Mouse (Mus musculus): Measurements from ENCODE around the gene Mpig6b.

The Mpig6b gene

GRCm38 (mm10) chr17:35088151-35088550 is 22.2 kb upstream of the Mpig6b start:
- peak; percentile 51 for DNase-seq (ENCODE audit: low read depth, low spot score)

DNA sequence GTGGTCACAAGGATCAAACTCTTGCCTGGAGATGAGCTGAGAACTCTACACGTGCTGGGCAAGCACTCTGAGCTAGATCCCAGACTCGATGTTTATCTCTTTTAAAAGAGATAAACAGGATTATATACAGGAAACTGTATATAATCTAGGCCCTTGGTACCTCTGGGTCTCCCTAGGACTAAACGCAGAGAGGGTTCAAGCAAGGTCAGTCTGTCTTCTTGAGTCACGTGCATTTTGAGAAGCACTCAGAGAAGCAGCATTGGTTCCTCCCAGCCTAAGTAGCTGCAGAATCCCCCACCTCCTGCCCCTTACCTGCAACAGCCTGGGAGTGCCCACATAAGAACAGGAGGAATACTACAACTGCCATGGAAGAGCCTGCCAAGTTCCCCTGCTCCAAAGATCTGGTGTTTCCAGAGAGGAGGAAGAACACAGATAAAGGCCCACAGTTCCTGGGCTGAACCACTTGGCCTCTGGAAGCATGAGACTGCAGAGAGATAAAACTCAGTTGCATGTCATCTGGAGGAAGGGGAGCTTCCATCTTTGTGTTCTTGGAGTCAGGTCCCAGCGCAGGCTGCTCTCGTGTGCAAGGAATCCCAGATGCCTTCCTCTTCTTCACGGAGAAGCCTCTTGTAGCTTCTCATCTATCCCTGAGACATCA is 19.4 kb upstream of the Mpig6b start, which contains the start of gene Ly6g6f:
Ly6g6f (minus strand) TSS at position 403 of the 658 bp plus-strand sequence.
- DNase-seq (ENCODE audit: low read depth, low spot score), result no peak

GRCm38 (mm10) chr17:35083929-35084497 is 18.0 kb upstream of the Mpig6b start:
- no peak for DNase-seq (ENCODE audit: low read depth, low spot score)

- no peak for DNase-seq (ENCODE audit: low read depth, low spot score)
These were observed 17.0 kb upstream of the Mpig6b start for GRCm38 (mm10) chr17:35082841-35083576.

- DNase-seq (ENCODE audit: low read depth, low spot score), result no peak
These were observed 14.7 kb upstream of the Mpig6b start for GRCm38 (mm10) chr17:35080710-35081109.

GRCm38 (mm10) chr17:35080248-35080647 is 14.3 kb upstream of the Mpig6b start:
- no peak for DNase-seq (ENCODE audit: low read depth, low spot score)

GRCm38 (mm10) chr17:35079778-35080177 is 13.8 kb upstream of the Mpig6b start:
- DNase-seq (ENCODE audit: low read depth, low spot score), result peak; percentile 28

GRCm38 (mm10) chr17:35077786-35078233 is 11.8 kb upstream of the Mpig6b start, which contains the start of gene Ly6g6d:
TSS of gene Ly6g6d (minus strand) at chr17:35078065.
- DNase-seq (ENCODE audit: low read depth, low spot score), result no peak

- DNase-seq (ENCODE audit: low read depth, low spot score), result no peak
These were observed 11.3 kb upstream of the Mpig6b start for GRCm38 (mm10) chr17:35077285-35077684.

- DNase-seq (ENCODE audit: low read depth, low spot score), result peak; percentile 64
These were observed 10.7 kb upstream of the Mpig6b start, which contains the start of gene Ly6g6e for GRCm38 (mm10) chr17:35076507-35077176. TSS of gene Ly6g6e (plus strand) at chr17:35076902.

DNA sequence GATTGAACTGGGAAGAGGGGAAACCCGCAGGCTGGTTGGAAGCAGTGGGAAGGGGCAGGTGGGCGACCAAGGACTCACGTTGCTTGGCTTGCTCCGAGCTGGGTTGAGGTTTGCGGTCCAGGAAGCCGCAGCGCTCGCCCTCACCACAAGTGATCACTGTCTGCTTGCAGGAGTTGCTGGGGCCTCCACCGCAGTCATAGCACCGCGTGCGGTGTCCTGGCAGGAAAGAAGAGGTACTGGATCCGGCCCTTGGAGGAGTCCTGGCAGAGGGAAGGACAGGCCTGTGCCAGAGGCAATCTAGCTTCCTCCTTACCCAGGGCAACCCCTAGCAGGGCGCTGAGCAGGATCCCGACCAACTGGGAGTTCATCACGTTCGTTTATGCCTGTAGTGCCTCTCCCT is 8.1 kb upstream of the Mpig6b start:
- DNase-seq (ENCODE audit: low read depth, low spot score), result no peak

DNA sequence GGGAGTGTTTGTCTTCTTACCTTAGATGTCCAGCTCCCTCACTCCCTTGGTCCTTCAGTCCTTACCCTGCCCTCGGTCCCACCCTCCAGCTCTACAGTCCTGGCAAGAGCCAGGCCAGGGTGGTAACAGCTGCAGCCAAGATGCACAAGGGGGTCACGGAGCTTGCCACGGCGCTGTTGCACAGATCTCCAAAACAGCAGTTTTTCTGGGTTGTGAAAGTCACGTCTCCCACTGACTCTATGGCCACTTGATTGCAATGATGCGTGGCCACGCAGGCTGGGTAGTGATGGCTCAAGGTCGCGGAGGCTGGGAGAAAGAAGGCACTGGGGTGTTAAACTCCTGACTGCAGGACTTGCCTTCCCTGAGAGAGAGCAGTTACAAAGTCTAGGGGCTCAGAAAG is 5.5 kb upstream of the Mpig6b start:
- DNase-seq (ENCODE audit: low read depth, low spot score), result no peak

DNA sequence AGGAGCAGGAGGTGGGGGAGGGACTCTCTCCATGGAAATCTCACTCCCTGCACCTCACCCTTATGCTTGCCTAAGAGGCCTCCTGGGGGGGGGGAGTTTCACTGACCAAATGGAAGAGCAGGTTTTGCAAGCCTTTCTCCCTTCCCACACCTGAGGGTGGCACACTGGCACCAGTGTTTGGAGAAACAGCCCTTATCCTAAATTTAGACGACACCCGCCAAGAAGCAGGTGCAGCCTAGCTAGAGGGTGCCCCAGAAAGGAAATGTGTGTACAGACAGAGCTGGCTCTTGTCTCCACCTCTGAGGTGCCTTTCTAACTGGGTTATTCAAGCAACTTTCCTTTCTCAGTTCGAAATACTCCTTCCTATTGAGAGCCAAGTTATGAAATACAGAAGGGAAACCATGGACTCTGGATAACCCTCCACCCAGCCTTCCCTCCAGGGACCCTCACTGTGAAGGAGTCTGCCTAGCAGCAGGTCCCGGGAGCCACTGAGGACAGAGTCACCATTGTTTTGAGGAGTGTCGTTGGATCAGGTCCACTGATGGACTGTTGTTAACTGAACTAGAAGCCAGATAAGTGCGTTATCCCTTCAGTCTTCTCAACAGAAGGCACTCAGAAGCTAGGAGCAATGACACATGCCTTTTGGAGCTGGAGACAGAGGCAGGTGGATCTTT is 4.7 kb upstream of the Mpig6b start:
- DNase-seq (ENCODE audit: low read depth, low spot score), result no peak

DNA sequence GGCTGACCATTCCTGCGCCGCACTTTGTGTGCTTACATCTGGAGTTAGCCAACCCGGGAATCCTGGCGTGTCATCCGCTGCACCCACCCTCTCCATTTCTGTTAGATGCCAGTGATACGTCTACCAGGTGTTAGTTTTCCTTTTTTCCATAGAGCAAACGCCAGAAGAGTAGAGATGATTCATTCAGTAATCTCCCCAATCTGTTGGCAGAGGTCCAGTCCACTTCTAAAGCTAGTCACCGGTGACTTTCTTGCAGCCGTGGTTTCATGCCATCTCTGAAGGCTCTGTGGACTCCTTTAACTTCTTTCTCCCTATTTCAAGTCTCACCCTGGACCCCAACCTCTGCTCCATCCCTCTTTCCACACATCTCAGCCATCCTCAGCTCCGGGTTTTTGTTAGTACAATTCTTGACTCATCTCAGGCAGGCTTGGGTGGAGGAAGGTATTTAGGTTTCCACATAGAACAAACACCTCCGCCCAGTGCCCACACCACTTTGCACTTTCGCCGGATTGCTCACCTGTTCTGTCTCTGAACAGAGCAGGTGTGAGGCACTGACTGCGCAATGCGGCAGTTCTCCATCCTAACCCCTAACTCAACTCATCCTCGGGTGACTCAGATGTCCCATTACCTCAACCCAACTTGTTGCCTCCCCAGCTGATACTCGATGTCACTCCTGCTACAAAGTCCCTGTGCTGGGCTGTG is 2.4 kb upstream of the Mpig6b start:
- DNase-seq (ENCODE audit: low read depth, low spot score), result no peak

GRCm38 (mm10) chr17:35064951-35065947 is 735 bp downstream of the Mpig6b start, which contains the start of gene Ly6g6c:
TSS of gene Ly6g6c (plus strand) at chr17:35065388.
- DNase-seq (ENCODE audit: low read depth, low spot score), result peak; percentile 92

GRCm38 (mm10) chr17:35064378-35064877 is 1.6 kb downstream of the Mpig6b start:
- DNase-seq (ENCODE audit: low read depth, low spot score), result no peak

DNA sequence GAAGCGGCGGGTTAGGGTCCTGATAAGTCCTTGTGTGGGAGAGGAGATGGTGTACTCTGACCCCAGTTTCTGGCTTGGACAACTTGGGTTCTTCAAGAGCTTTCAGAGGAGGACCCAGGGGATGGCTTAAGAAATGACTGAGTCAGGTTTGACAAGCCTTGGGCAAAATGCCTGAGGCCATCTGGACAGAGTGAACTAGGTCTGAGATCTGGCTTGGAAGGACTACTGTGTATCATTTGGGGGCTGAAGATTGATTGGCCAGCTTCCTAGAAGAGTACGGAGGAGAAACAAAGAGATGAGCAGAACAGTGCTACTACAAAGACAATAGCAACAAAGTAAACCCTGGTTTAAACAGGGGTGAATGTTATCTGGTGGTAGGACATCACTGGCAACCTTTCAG is 2.5 kb downstream of the Mpig6b start:
- no peak for DNase-seq (ENCODE audit: low read depth, low spot score)

DNA sequence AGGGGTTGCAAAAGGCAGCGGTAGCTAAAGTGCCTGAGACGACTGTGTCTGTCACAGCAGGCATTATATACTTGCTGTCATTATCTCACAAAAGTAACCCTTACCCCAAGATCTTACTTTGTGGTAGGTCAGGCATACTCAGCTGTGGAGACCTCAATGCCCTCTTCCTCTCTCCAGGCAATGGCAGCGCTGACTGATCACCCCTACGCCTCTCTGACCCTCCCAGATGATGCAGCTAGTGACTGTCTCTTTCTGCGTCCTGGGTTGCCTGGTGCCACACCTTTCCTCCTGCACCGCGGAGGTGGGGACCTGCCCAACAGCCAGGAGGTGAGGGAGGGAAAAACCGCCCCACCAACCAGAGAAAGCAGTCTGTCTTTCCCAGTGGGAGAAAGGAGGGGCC is 4.7 kb downstream of the Mpig6b start:
- DNase-seq (ENCODE audit: low read depth, low spot score), result no peak

DNA sequence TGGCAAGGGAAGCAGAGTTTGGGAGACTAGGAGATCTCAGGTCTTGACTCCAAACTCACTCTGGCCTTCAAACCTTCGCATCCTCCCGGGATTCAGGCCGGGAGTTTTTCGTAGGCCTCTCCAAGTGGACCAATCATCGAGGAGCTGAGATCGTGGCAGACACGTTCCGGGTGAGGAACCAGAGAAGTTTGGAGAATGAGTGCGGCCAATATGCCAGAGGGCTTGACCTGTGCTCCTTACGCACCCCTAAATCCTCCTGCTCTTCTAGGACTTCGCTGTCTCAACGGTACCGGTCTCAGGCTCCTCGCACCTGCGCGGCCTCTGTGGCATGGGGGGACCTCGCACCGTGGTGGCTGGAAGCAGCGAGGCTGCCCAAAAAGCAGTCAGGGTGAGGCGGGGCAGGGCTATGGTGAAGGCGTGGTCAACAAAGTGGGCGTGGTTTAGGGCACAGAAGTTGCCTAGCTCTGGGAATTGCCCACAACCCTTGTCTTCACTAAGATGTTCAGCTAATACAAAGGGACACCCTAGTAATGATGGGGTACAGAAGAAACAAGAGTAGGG is 5.2 kb downstream of the Mpig6b start:
- peak; percentile 76 for DNase-seq (ENCODE audit: low read depth, low spot score)

Data from ZHBTc4 (cell line).